Mouse (Mus musculus) thymus, adult 2 months (tissue): ENCODE results near the gene Ica1l. TPM values are rescaled to one million over a fixed set of nuclear protein-coding genes. Genes with fewer than 3 reads are reported as not detected.

Source experiments
- DNase-seq: peaks from one replicate; pipeline ENCODE4 v3.0.0; 2021
- H3K27ac ChIP-seq: fragments of 200-500 bp; 2 replicates; pipeline ENCODE4 v1.5.1; 2012; ENCODE audit warnings: low read length, control low read depth; ENCODE audit not compliant: control insufficient read depth, insufficient read depth
- H3K27me3 ChIP-seq: fragments of 200-500 bp; 2 replicates; pipeline ENCODE4 v1.6.1; 2012; ENCODE audit warnings: mild to moderate bottlenecking, low read length, moderate library complexity, mixed read lengths; ENCODE audit not compliant: control insufficient read depth, insufficient read depth
- H3K36me3 ChIP-seq: fragments of 200-500 bp; 2 replicates; pipeline ENCODE4 v1.6.1; 2012; ENCODE audit warnings: mild to moderate bottlenecking, low read length, moderate library complexity; ENCODE audit not compliant: control insufficient read depth, insufficient read depth
- H3K4me1 ChIP-seq: fragments of 200-500 bp; replicated peaks from 2 replicates; pipeline ENCODE4 v1.6.1; 2012; ENCODE audit warnings: low read length; ENCODE audit not compliant: control insufficient read depth, insufficient read depth
- H3K4me3 ChIP-seq: fragments of 200-500 bp; 2 replicates; pipeline ENCODE4 v1.5.1; 2012; ENCODE audit warnings: mild to moderate bottlenecking, low read length, control low read depth, moderate library complexity; ENCODE audit not compliant: control insufficient read depth, insufficient read depth
- CTCF ChIP-seq: fragments of 200-500 bp; IDR thresholded peaks from 2 replicates; pipeline ENCODE4 v1.5.1; 2012; ENCODE audit warnings: mild to moderate bottlenecking, control low read depth, low read length, moderate library complexity, borderline replicate concordance; ENCODE audit not compliant: control insufficient read depth, poor library complexity, insufficient read depth; ENCODE audit errors: extremely low read depth
- POLR2A ChIP-seq: fragments of 200-500 bp; IDR thresholded peaks from 2 replicates; pipeline ENCODE4 v1.6.1; 2012; ENCODE audit warnings: mild to moderate bottlenecking, low read length, control low read depth, moderate library complexity; ENCODE audit not compliant: control insufficient read depth, poor library complexity, insufficient read depth; ENCODE audit errors: extremely low read depth
- WGBS: fragments of 180-500 bp; shearing (Covaris S2); methylation state at CpG from one replicate; pipeline ENCODE4 v1.1.7; 2018; 5-methylcytosine and 5-hydroxymethylcytosine counted together
- polyA plus RNA-seq: library from polyadenylated mRNA; depleted of rRNA; stranded (reverse); fragments of >200 nt; gene quantifications from 2 replicates; pipeline ENCODE4 v1.2.3, GENCODE M21; 2012

Ica1l gene
- polyA plus RNA-seq, 1 experiment = 0.44 TPM

- DNase-seq = no peak
- H3K4me1 ChIP-seq = peaks cover 6% of the 10 kb centered on the region; the same call in 1 of the 2 replicates
- H3K27me3 ChIP-seq = peaks cover 12% of the 10 kb centered on the region; the same call in 1 of the 2 replicates
- no peaks in the 10 kb centered on the region for H3K36me3 ChIP-seq
- H3K27ac ChIP-seq = no peak overlapping the region
- TF ChIP-seq CTCF (no peak), POLR2A (no peak)
- 87% methylated on average over 1 of the region's 1 CpGs for WGBS
- no peak overlapping the region for H3K4me3 ChIP-seq
Measured at GRCm38 (mm10) chr1:60044595-60044994, 1.6 kb upstream of the Ica1l start.

- H3K27me3 ChIP-seq = peaks cover 12% of the 10 kb centered on the region; the same call in 1 of the 2 replicates
- DNase-seq = peak; percentile 37
- 8% methylated on average over 19 of the region's 19 CpGs for WGBS
- TF ChIP-seq CTCF = no peak
- TF ChIP-seq POLR2A = no peak
- peaks cover 6% of the 10 kb centered on the region; the same call in 1 of the 2 replicates for H3K4me1 ChIP-seq
- H3K27ac ChIP-seq = no peak overlapping the region
- peak overlapping the region; percentile 34 for H3K4me3 ChIP-seq
- no peaks in the 10 kb centered on the region for H3K36me3 ChIP-seq
Measured at GRCm38 (mm10) chr1:60042398-60042795, 587 bp downstream of the Ica1l start.

- DNase-seq = no peak
- Histone ChIP-seq H3K27ac (no peak overlapping the region), H3K36me3 (no peaks in the 10 kb centered on the region), H3K27me3 (no peaks in the 10 kb centered on the region), H3K4me1 (no peaks in the 10 kb centered on the region), H3K4me3 (no peak overlapping the region)
- TF ChIP-seq POLR2A (no peak), CTCF (no peak)
- 94% methylated on average over 2 of the region's 2 CpGs for WGBS
Measured at GRCm38 (mm10) chr1:60035044-60035443, 7.9 kb downstream of the Ica1l start.

GRCm38 (mm10) chr1:60017031-60017469, 25.9 kb downstream of the Ica1l start:
- TF ChIP-seq CTCF = no peak
- TF ChIP-seq POLR2A = no peak
- Histone ChIP-seq H3K36me3 (no peaks in the 10 kb centered on the region), H3K4me3 (no peak overlapping the region), H3K27me3 (no peaks in the 10 kb centered on the region), H3K27ac (no peak overlapping the region), H3K4me1 (peaks cover 11% of the 10 kb centered on the region)
- 63% methylated on average over 1 of the region's 1 CpGs for WGBS
- no peak for DNase-seq

- 23% methylated on average over 5 of the region's 5 CpGs for WGBS
- no peaks in the 10 kb centered on the region for H3K27me3 ChIP-seq
- H3K4me1 ChIP-seq = peaks cover 11% of the 10 kb centered on the region
- DNase-seq = peak; percentile 12
- H3K36me3 ChIP-seq = no peaks in the 10 kb centered on the region
- 0 out of 2 replicates have a peak overlapping the region, but pooled peaks have one; percentile 26 for H3K27ac ChIP-seq
- TF ChIP-seq CTCF (no peak), POLR2A (no peak)
- no peak overlapping the region for H3K4me3 ChIP-seq
Measured at GRCm38 (mm10) chr1:60016136-60016611, 26.8 kb downstream of the Ica1l start.

GRCm38 (mm10) chr1:60015511-60015910, 27.5 kb downstream of the Ica1l start:
- 92% methylated on average over 6 of the region's 6 CpGs for WGBS

GRCm38 (mm10) chr1:60013779-60014178, 29.2 kb downstream of the Ica1l start:
- H3K36me3 ChIP-seq = no peaks in the 10 kb centered on the region
- no peaks in the 10 kb centered on the region for H3K27me3 ChIP-seq
- H3K4me1 ChIP-seq = peaks cover 11% of the 10 kb centered on the region
- 97% methylated on average over 10 of the region's 10 CpGs for WGBS
- DNase-seq = no peak
- no peak overlapping the region for H3K4me3 ChIP-seq
- H3K27ac ChIP-seq = no peak overlapping the region
- no peak for TF ChIP-seq POLR2A
- TF ChIP-seq CTCF = no peak

More at GRCm38 (mm10) chr1:60015511-60015910, 27.5 kb downstream of the Ica1l start:
- Histone ChIP-seq H3K4me3 (no peak overlapping the region), H3K36me3 (no peaks in the 10 kb centered on the region), H3K27me3 (no peaks in the 10 kb centered on the region), H3K4me1 (peaks cover 11% of the 10 kb centered on the region), H3K27ac (no peak overlapping the region)
- TF ChIP-seq POLR2A (no peak), CTCF (no peak)
- no peak for DNase-seq
